Mouse (Mus musculus): ENCODE measurements at regions not wholly inside any gene's neighbourhood (a gene's known extent, or its start where the extent isn't known, plus 50 kb on each side); places are given as distances from the start of the nearest gene placed in this dataset.

- TF ChIP-seq POLR2A (IDR thresholded peaks at IDR 0.05; ENCODE audit: borderline replicate concordance, extremely low read depth, insufficient read depth, insufficient read length, poor library complexity, severe bottlenecking) (no peak), CTCF (IDR thresholded peaks at IDR 0.05; ENCODE audit: borderline replicate concordance, extremely low read depth, insufficient read depth, insufficient read length) (no peak)
Observed at GRCm38 (mm10) chr13:84366839-84367238, 144.7 kb downstream of the Tmem161b start.

All from brain, embryonic 14.5 days (tissue).